8 mouse cellular contexts compared by ENCODE assay signal in genomic region chrX:12916684-12917083, GRCm38 (mm10).
A peak's percentile ranks its signal among the peaks of the same experiment; 100 is the strongest.
DNase-seq lines count a peak whose midpoint lies in the region; ATAC-seq lines count a peak whose summit lies in the region.

No protein-coding gene starts in this region.

- peak overlapping the region; percentile 26 for H3K4me2 ChIP-seq in forebrain, embryonic 15.5 days (replicated peaks)
- peak overlapping the region; percentile 50 for H3K4me2 ChIP-seq in limb, embryonic 13.5 days (replicated peaks)

- H3K4me3 ChIP-seq in forebrain, embryonic 15.5 days: peak overlapping the region; percentile 15; the same call in 1 of the 2 replicates
- peak overlapping the region; percentile 20 for H3K4me3 ChIP-seq in limb, embryonic 13.5 days

- no peak for ATAC-seq in forebrain, embryonic 15.5 days (replicated peaks)
- ATAC-seq in limb, embryonic 13.5 days (ENCODE audit: low FRiP score, low read depth): no peak

- H3K4me1 ChIP-seq in forebrain, embryonic 15.5 days: no peaks in the 10 kb centered on the region
- no peaks in the 10 kb centered on the region for H3K4me1 ChIP-seq in limb, embryonic 13.5 days

- DNase-seq in gastrocnemius, postnatal 25 days: peak; percentile 7
- no peak for DNase-seq in gastrocnemius, postnatal 10 days
- peak; percentile 13 for DNase-seq in MN1 (ENCODE audit: low spot score)
- DNase-seq in spleen, adult 18-20 months: no peak
- DNase-seq in cerebellum, postnatal 36 days: no peak
- DNase-seq in frontal cortex, adult 2 months (ENCODE audit: extremely low spot score in 1 of 2, low spot score in 1 of 2): no peak

- H3K9ac ChIP-seq in forebrain, embryonic 15.5 days (replicated peaks): no peak overlapping the region
- no peak overlapping the region for H3K9ac ChIP-seq in limb, embryonic 13.5 days

- WGBS in forebrain, embryonic 15.5 days: 24% methylated on average over 10 of the region's 11 CpGs
- 23% methylated on average over 11 of the region's 11 CpGs for WGBS in limb, embryonic 13.5 days

- no peaks in the 10 kb centered on the region for H3K9me3 ChIP-seq in forebrain, embryonic 15.5 days
- H3K9me3 ChIP-seq in limb, embryonic 13.5 days: no peaks in the 10 kb centered on the region

- no peaks in the 10 kb centered on the region for H3K36me3 ChIP-seq in forebrain, embryonic 15.5 days
- H3K36me3 ChIP-seq in limb, embryonic 13.5 days: no peaks in the 10 kb centered on the region

- no peaks in the 10 kb centered on the region for H3K27me3 ChIP-seq in forebrain, embryonic 15.5 days
- H3K27me3 ChIP-seq in limb, embryonic 13.5 days: peaks cover 9% of the 10 kb centered on the region; the same call in 1 of the 2 replicates

- no peak overlapping the region for H3K27ac ChIP-seq in forebrain, embryonic 15.5 days (replicated peaks)
- H3K27ac ChIP-seq in limb, embryonic 13.5 days: no peak overlapping the region

Comparison
In these comparisons a context has a peak if more than half of its experiments do, and no peak if none do; other contexts are left out.
1. DNase-seq: peak in gastrocnemius, postnatal 25 days (single experiment) and MN1 (single experiment); none in gastrocnemius, postnatal 10 days (single experiment), spleen, adult 18-20 months (0 of 2), cerebellum, postnatal 36 days (0 of 2) and frontal cortex, adult 2 months (0 of 2).